8 mouse cellular contexts compared by ENCODE assay signal in genomic region chr9:21616232-21616781, GRCm38 (mm10). TPM values are rescaled to one million over a fixed set of nuclear protein-coding genes. Genes with fewer than 3 reads are reported as not detected.
DNase-seq lines count a peak whose midpoint lies in the region; ATAC-seq and TF ChIP-seq lines count a peak whose summit lies in the region.

No protein-coding gene starts in this region.

- H3K4me2 ChIP-seq in forebrain, postnatal 0 days (ENCODE audit: low read depth), result peak overlapping the region; percentile 69
- peak overlapping the region; percentile 80 for H3K4me2 ChIP-seq in lung, embryonic 14.5 days

- TF ChIP-seq CTCF in cerebellum, adult 2 months (IDR thresholded peaks at IDR 0.05; ENCODE audit: borderline replicate concordance, insufficient read depth, low read depth, low read length), result no peak
- TF ChIP-seq CTCF in forebrain, postnatal 0 days (IDR thresholded peaks at IDR 0.05; ENCODE audit: low read depth), result no peak
- no peak for TF ChIP-seq CTCF in lung, embryonic 14.5 days (IDR thresholded peaks at IDR 0.05; ENCODE audit: low read depth)
- peak; percentile 2; the same call in 1 of the 2 replicates for TF ChIP-seq CTCF in olfactory bulb, adult 2 months (IDR thresholded peaks at IDR 0.05; ENCODE audit: insufficient read depth, low read depth, low read length)
- no peak for TF ChIP-seq CTCF in thymus, adult 2 months (IDR thresholded peaks at IDR 0.05; ENCODE audit: borderline replicate concordance, control insufficient read depth, extremely low read depth, insufficient read depth, low read length, poor library complexity)

- ATAC-seq in forebrain, postnatal 0 days, result peak; percentile 58
- ATAC-seq in lung, embryonic 14.5 days (ENCODE audit: insufficient read depth), result peak; percentile 87

- DNase-seq in ES-CJ7 (ENCODE audit: low read depth, low spot score), result peak; percentile 86
- peak; percentile 89 to 92 for DNase-seq in cerebellum, adult 2 months
- no peak for DNase-seq in forebrain, postnatal 0 days
- peak; percentile 92 for DNase-seq in heart, postnatal 4 days
- DNase-seq in layer of hippocampus, adult 9-10 months (ENCODE audit: low spot score), result peak; percentile 56
- DNase-seq in lung, embryonic 14.5 days, result peak; percentile 93
- DNase-seq in thymus, adult 2 months, result peak; percentile 93

- H3K36me3 ChIP-seq in forebrain, postnatal 0 days (ENCODE audit: insufficient read depth), result no peaks in the 10 kb centered on the region
- peaks cover 15% of the 10 kb centered on the region; the same call in 1 of the 2 replicates for H3K36me3 ChIP-seq in lung, embryonic 14.5 days (ENCODE audit: insufficient read depth)
- H3K36me3 ChIP-seq in thymus, adult 2 months (ENCODE audit: control insufficient read depth, insufficient read depth, low read length), result no peaks in the 10 kb centered on the region

- H3K9me3 ChIP-seq in forebrain, postnatal 0 days (ENCODE audit: low read length), result no peaks in the 10 kb centered on the region
- no peaks in the 10 kb centered on the region for H3K9me3 ChIP-seq in lung, embryonic 14.5 days (ENCODE audit: low read depth, low read length)

- TF ChIP-seq POLR2A in cerebellum, adult 2 months (IDR thresholded peaks at IDR 0.05; ENCODE audit: borderline replicate concordance, insufficient read depth, low read length), result no peak
- peak; percentile 32; the same call in 1 of the 2 replicates for TF ChIP-seq POLR2A in olfactory bulb, adult 2 months (IDR thresholded peaks at IDR 0.05; ENCODE audit: insufficient read depth, low read depth, low read length)
- TF ChIP-seq POLR2A in thymus, adult 2 months (IDR thresholded peaks at IDR 0.05; ENCODE audit: control insufficient read depth, extremely low read depth, insufficient read depth, low read length, poor library complexity), result peak; percentile 80

- H3K27ac ChIP-seq in cerebellum, adult 2 months (ENCODE audit: insufficient read depth, low read length), result peak overlapping the region; percentile 94
- H3K27ac ChIP-seq in forebrain, postnatal 0 days (ENCODE audit: low read depth, low read length), result peak overlapping the region; percentile 99
- peak overlapping the region; percentile 95 for H3K27ac ChIP-seq in lung, embryonic 14.5 days (ENCODE audit: low read depth)
- peak overlapping the region; percentile 97 for H3K27ac ChIP-seq in olfactory bulb, adult 2 months (ENCODE audit: insufficient read depth, low read depth, low read length)
- H3K27ac ChIP-seq in thymus, adult 2 months (ENCODE audit: control insufficient read depth, insufficient read depth, low read length), result peak overlapping the region; percentile 88

- H3K9ac ChIP-seq in forebrain, postnatal 0 days, result peak overlapping the region; percentile 99
- peak overlapping the region; percentile 89 for H3K9ac ChIP-seq in lung, embryonic 14.5 days

- no peaks in the 10 kb centered on the region for H3K27me3 ChIP-seq in cerebellum, adult 2 months (ENCODE audit: control insufficient read depth, insufficient read depth, low read length)
- H3K27me3 ChIP-seq in forebrain, postnatal 0 days (ENCODE audit: insufficient read depth, low read length), result no peaks in the 10 kb centered on the region
- H3K27me3 ChIP-seq in lung, embryonic 14.5 days (ENCODE audit: insufficient read depth, low read length), result no peaks in the 10 kb centered on the region
- no peaks in the 10 kb centered on the region for H3K27me3 ChIP-seq in thymus, adult 2 months (ENCODE audit: control insufficient read depth, insufficient read depth, low read length)

- WGBS in cerebellum, adult 2 months, result under 1% methylated on average over 55 of the region's 57 CpGs
- 3% methylated on average over 48 of the region's 57 CpGs for WGBS in forebrain, postnatal 0 days
- WGBS in lung, embryonic 14.5 days, result under 1% methylated on average over 57 of the region's 57 CpGs
- 0% methylated on average over 56 of the region's 57 CpGs for WGBS in olfactory bulb, adult 2 months
- 0% methylated on average over 57 of the region's 57 CpGs for WGBS in thymus, adult 2 months

- peaks cover 9% of the 10 kb centered on the region for H3K4me1 ChIP-seq in cerebellum, adult 2 months (ENCODE audit: control insufficient read depth, insufficient read depth, low read length)
- peaks cover 27% of the 10 kb centered on the region for H3K4me1 ChIP-seq in forebrain, postnatal 0 days (ENCODE audit: insufficient read depth)
- H3K4me1 ChIP-seq in lung, embryonic 14.5 days (ENCODE audit: insufficient read depth), result peaks cover 3% of the 10 kb centered on the region; the same call in 1 of the 2 replicates
- H3K4me1 ChIP-seq in olfactory bulb, adult 2 months (ENCODE audit: control insufficient read depth, insufficient read depth, low read length), result peaks cover 10% of the 10 kb centered on the region
- peaks cover 9% of the 10 kb centered on the region for H3K4me1 ChIP-seq in thymus, adult 2 months (replicated peaks; ENCODE audit: control insufficient read depth, insufficient read depth, low read length)

- H3K4me3 ChIP-seq in cerebellum, adult 2 months (replicated peaks; ENCODE audit: insufficient read depth, low read depth, low read length), result peak overlapping the region; percentile 83
- H3K4me3 ChIP-seq in forebrain, postnatal 0 days (ENCODE audit: low read depth, low read length), result peak overlapping the region; percentile 74
- H3K4me3 ChIP-seq in lung, embryonic 14.5 days (ENCODE audit: low read depth, low read length), result peak overlapping the region; percentile 80
- H3K4me3 ChIP-seq in olfactory bulb, adult 2 months (ENCODE audit: insufficient read depth, low read depth, low read length), result peak overlapping the region; percentile 86
- H3K4me3 ChIP-seq in thymus, adult 2 months (ENCODE audit: control insufficient read depth, insufficient read depth, low read length), result peak overlapping the region; percentile 62

RNA-seq across cellular contexts. Expression of gene Smarca4, which starts 0.3 kb away (rescaled TPM):
- 88.8 and 96.7 TPM in 2 replicates for polyA plus RNA-seq in cerebellum, adult 2 months (2012; rRNA removed)
- 162 and 180 TPM in 2 replicates for total RNA-seq in forebrain, postnatal 0 days (2014; rRNA removed)
- polyA plus RNA-seq in forebrain, postnatal 0 days (2015; fragmentation: Nextera tagmentation; extraction: Ambion mirVana), result 76.2 and 92.5 TPM in 2 replicates
- total RNA-seq in heart, postnatal 4 days (2021), result 10 to 100 TPM; 74.5 to 80.1 TPM
- 106 and 114 TPM in 2 replicates for polyA plus RNA-seq in lung, embryonic 14.5 days (2014; fragmentation: Nextera tagmentation; extraction: Ambion mirVana)
- 109 and 120 TPM in 2 replicates for polyA plus RNA-seq in olfactory bulb, adult 2 months (2012; ENCODE audit: insufficient read depth, insufficient read length, low replicate concordance, missing spikeins)
- 156 and 191 TPM in 2 replicates for polyA plus RNA-seq in thymus, adult 2 months (2012; rRNA removed)

RNA-seq across cellular contexts. Expression of gene Yipf2, which starts 23.7 kb away (rescaled TPM):
- 30.9 and 31.3 TPM in 2 replicates for polyA plus RNA-seq in cerebellum, adult 2 months (2012; rRNA removed)
- total RNA-seq in forebrain, postnatal 0 days (2014; rRNA removed), result 10.6 and 16.0 TPM in 2 replicates
- polyA plus RNA-seq in forebrain, postnatal 0 days (2015; fragmentation: Nextera tagmentation; extraction: Ambion mirVana), result 12.0 and 12.6 TPM in 2 replicates
- total RNA-seq in heart, postnatal 4 days (2021), result 1 to 10 TPM; 6.6 to 7.7 TPM
- polyA plus RNA-seq in lung, embryonic 14.5 days (2014; fragmentation: Nextera tagmentation; extraction: Ambion mirVana), result 17.0 and 17.9 TPM in 2 replicates
- not detected in 2 replicates for polyA plus RNA-seq in olfactory bulb, adult 2 months (2012; ENCODE audit: insufficient read depth, insufficient read length, low replicate concordance, missing spikeins)
- polyA plus RNA-seq in thymus, adult 2 months (2012; rRNA removed), result 47.1 and 50.6 TPM in 2 replicates

RNA-seq across cellular contexts. Expression of gene Timm29, which starts 23.8 kb away (rescaled TPM):
- polyA plus RNA-seq in cerebellum, adult 2 months (2012; rRNA removed), result 53.1 and 53.4 TPM in 2 replicates
- total RNA-seq in forebrain, postnatal 0 days (2014; rRNA removed), result 61.2 and 81.5 TPM in 2 replicates
- polyA plus RNA-seq in forebrain, postnatal 0 days (2015; fragmentation: Nextera tagmentation; extraction: Ambion mirVana), result 56.3 and 61.7 TPM in 2 replicates
- total RNA-seq in heart, postnatal 4 days (2021), result 10 to 100 TPM; 32.3 to 36.4 TPM
- polyA plus RNA-seq in lung, embryonic 14.5 days (2014; fragmentation: Nextera tagmentation; extraction: Ambion mirVana), result 35.6 and 36.3 TPM in 2 replicates
- not detected in 2 replicates for polyA plus RNA-seq in olfactory bulb, adult 2 months (2012; ENCODE audit: insufficient read depth, insufficient read length, low replicate concordance, missing spikeins)
- 43.5 and 45.8 TPM in 2 replicates for polyA plus RNA-seq in thymus, adult 2 months (2012; rRNA removed)

Comparison
In these comparisons a context has a peak if more than half of its experiments do, and no peak if none do; other contexts are left out.
1. RNA of gene Timm29, which starts 23.8 kb away (polyA plus RNA-seq): 56.3 to 61.7 TPM in forebrain, postnatal 0 days, 53.1 to 53.4 TPM in cerebellum, adult 2 months, 43.5 to 45.8 TPM in thymus, adult 2 months and 35.6 to 36.3 TPM in lung, embryonic 14.5 days; not detected in olfactory bulb, adult 2 months; every median in the first group is over 10 times any median in the second.
2. Peak in every context shown above with its lines, with median percentiles within 50 percentile points of each other: H3K27ac ChIP-seq and H3K4me3 ChIP-seq.